Mouse (Mus musculus) heart, postnatal 0 days (tissue): ENCODE data around the gene Serinc5. TPM values are rescaled to one million over a fixed set of nuclear protein-coding genes. Genes with fewer than 3 reads are reported as not detected.

Source experiments
- ATAC-seq: fragments of 200-750 bp; cut with Nextera tagmentation; 2 replicates; pipeline ENCODE4 v1.8.0; 2017; ENCODE audit warnings: low read depth, moderate number of reproducible peaks, moderate library complexity; ENCODE audit not compliant: insufficient read depth
- DNase-seq: peaks from one replicate; pipeline ENCODE4 v3.0.0-alpha.2; 2016; ENCODE audit warnings: low spot score
- H3K27ac ChIP-seq: fragments of 300-500 bp; sonication (generic); 2 replicates; pipeline ENCODE4 v1.5.1; 2014; ENCODE audit warnings: low read depth, mild to moderate bottlenecking
- H3K27me3 ChIP-seq: fragments of 300-500 bp; sonication (generic); 2 replicates; pipeline ENCODE4 v1.6.1; 2014; ENCODE audit warnings: low read length, mixed read lengths; ENCODE audit not compliant: control insufficient read depth, insufficient read depth
- H3K36me3 ChIP-seq: fragments of 300-500 bp; sonication (generic); replicated peaks from 2 replicates; pipeline ENCODE4 v1.6.1; 2014; ENCODE audit warnings: low read length, mixed read lengths; ENCODE audit not compliant: control insufficient read depth, insufficient read depth
- H3K4me1 ChIP-seq: fragments of 300-500 bp; sonication (generic); 2 replicates; pipeline ENCODE4 v1.6.1; 2014; ENCODE audit warnings: antibody characterized with exemption; ENCODE audit not compliant: control insufficient read depth, insufficient read depth
- H3K4me2 ChIP-seq: fragments of 300-500 bp; sonication (generic); 2 replicates; pipeline ENCODE4 v1.6.1; 2014; ENCODE audit warnings: low read depth, mild to moderate bottlenecking, low read length, moderate library complexity
- H3K4me3 ChIP-seq: fragments of 300-500 bp; sonication (generic); 2 replicates; pipeline ENCODE4 v1.5.1; 2014; ENCODE audit warnings: low read depth, low read length
- H3K9ac ChIP-seq: fragments of 300-500 bp; sonication (generic); replicated peaks from 2 replicates; pipeline ENCODE4 v1.6.1; 2014; ENCODE audit warnings: low read depth, low read length, mixed read lengths
- H3K9me3 ChIP-seq: fragments of 300-500 bp; sonication (generic); replicated peaks from 2 replicates; pipeline ENCODE4 v1.6.1; 2016; ENCODE audit warnings: low read length; ENCODE audit not compliant: control insufficient read depth
- CTCF ChIP-seq: IDR thresholded peaks from 2 replicates; pipeline ENCODE4 v1.5.1; 2016; ENCODE audit warnings: antibody characterized with exemption, control low read depth, low read depth
- EP300 ChIP-seq: IDR thresholded peaks from 2 replicates; pipeline ENCODE4 v1.6.1; 2016; ENCODE audit warnings: antibody characterized with exemption, low read depth
- WGBS: fragments of 180-500 bp; shearing (Covaris S2); extraction: QIAGEN DNeasy Blood & Tissue Kit; methylation state at CpG from one replicate; pipeline ENCODE4 v1.1.7; 2014; 5-methylcytosine and 5-hydroxymethylcytosine counted together
- polyA plus RNA-seq: library from polyadenylated mRNA; unstranded; fragments of >200 nt; fragmentation: Nextera tagmentation; extraction: Ambion mirVana; gene quantifications from 2 replicates; pipeline ENCODE4 v1.2.1, GENCODE M21; 2015
- total RNA-seq: library from RNA; depleted of rRNA; stranded (reverse); fragments of >200 nt; gene quantifications from 2 replicates; pipeline ENCODE4 v1.2.3, GENCODE M21; 2014; ENCODE audit warnings: low replicate concordance

Serinc5 gene
- total and polyA plus RNA-seq, 2 experiments from 2014 or later: 9.8 to 28.2 TPM

DNA sequence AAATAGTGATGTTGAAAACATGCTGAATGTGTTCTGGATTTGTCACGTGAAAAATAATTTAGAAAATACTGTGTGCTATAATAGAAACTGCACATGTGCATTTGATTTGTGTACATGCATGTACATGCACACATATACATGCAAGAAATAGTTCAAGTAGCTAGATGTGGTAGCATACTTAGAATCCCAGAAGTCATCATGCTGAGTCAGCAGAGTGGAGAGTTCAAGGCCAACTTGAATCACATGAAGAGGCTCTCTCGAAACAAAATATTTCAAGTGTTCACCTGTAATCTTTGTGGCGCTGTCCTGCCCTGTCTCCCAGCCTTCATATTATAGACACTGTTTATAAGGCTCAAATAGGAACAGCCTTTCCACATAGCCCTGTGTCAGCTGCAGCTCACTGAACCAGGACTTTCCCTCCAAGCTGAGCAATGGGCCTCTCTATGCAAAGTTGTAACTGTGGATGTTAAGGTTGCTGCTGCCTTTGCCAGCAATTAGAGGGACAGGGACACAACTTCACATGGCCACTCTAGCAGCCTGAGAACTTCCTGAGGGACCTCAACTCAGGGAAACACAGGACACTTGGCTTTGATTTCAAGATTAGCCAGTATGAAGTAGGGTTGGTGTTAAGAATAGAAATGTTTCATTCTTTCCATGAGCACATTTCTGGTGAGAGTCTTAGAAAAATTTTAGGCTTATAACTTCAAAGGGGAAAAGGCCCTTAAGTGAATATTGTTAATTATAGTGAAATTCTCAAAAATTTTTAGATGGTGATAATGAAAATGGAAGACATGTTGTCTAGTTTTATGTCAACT is 107.2 kb downstream of the Serinc5 start:
- H3K9me3 ChIP-seq: no peaks in the 10 kb centered on the region
- no peak overlapping the region for H3K27ac ChIP-seq
- no peak overlapping the region for H3K9ac ChIP-seq
- no peaks in the 10 kb centered on the region for H3K4me1 ChIP-seq
- ATAC-seq (no peak), DNase-seq (no peak)
- no peaks in the 10 kb centered on the region for H3K36me3 ChIP-seq
- H3K4me2 ChIP-seq: no peak overlapping the region
- no peaks in the 10 kb centered on the region for H3K27me3 ChIP-seq
- whole genome bisulfite sequencing: 86% methylated on average over 3 of the region's 3 CpGs
- H3K4me3 ChIP-seq: no peak overlapping the region
- no peak for TF ChIP-seq EP300
- TF ChIP-seq CTCF: no peak

DNA sequence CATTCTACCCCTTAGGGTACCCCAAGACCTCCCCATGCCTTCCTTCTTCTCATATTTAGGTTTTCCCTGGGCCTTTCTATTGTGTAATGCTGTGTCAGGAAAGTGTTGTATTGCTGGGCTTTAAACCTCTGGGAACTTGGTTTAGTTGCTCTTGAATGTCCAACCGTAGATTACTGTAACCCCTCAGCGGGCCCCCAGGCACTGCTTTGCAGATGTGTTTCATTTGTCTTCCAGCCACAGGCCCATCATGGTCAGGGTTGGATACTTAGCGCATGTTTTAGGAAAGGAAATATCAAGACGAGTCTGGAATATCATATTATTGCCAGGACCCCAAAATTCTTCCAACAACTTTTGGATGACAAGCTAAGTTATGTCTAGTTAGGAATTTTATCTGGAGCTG is 110.1 kb downstream of the Serinc5 start:
- Histone ChIP-seq H3K9me3 (no peaks in the 10 kb centered on the region), H3K4me2 (no peak overlapping the region), H3K9ac (no peak overlapping the region), H3K36me3 (no peaks in the 10 kb centered on the region), H3K27me3 (no peaks in the 10 kb centered on the region), H3K27ac (no peak overlapping the region), H3K4me1 (no peaks in the 10 kb centered on the region), H3K4me3 (no peak overlapping the region)
- TF ChIP-seq CTCF: no peak
- no peak for TF ChIP-seq EP300
- ATAC-seq (no peak), DNase-seq (no peak)
- 87% methylated on average over 4 of the region's 4 CpGs for WGBS

DNA sequence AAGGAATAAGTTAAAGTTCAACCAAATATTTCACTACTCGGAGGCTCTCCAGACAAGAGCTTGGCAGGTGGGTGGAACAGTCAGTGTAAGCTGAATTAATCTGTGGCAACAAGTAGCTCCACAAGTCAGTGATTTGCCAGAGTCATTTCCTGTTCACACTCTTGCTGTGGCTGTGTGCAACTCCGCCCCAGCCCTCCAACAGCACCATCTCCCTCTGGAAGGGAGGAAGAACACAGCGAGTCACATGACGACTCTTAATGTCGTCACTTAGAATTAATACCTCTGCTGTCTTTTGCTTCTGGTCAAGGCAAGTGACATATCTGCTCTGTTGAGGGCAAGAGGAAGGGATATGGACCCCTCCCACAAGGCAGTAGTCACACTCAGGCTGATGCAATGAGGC is 111.5 kb downstream of the Serinc5 start:
- H3K27me3 ChIP-seq: no peaks in the 10 kb centered on the region
- 62% methylated on average over 5 of the region's 5 CpGs for WGBS
- H3K4me1 ChIP-seq: no peaks in the 10 kb centered on the region
- H3K9ac ChIP-seq: no peak overlapping the region
- no peak for DNase-seq
- no peak for TF ChIP-seq CTCF
- TF ChIP-seq EP300: no peak
- H3K36me3 ChIP-seq: no peaks in the 10 kb centered on the region
- no peak overlapping the region for H3K4me2 ChIP-seq
- no peak overlapping the region for H3K4me3 ChIP-seq
- no peak overlapping the region for H3K27ac ChIP-seq
- ATAC-seq: no peak
- H3K9me3 ChIP-seq: no peaks in the 10 kb centered on the region

DNA sequence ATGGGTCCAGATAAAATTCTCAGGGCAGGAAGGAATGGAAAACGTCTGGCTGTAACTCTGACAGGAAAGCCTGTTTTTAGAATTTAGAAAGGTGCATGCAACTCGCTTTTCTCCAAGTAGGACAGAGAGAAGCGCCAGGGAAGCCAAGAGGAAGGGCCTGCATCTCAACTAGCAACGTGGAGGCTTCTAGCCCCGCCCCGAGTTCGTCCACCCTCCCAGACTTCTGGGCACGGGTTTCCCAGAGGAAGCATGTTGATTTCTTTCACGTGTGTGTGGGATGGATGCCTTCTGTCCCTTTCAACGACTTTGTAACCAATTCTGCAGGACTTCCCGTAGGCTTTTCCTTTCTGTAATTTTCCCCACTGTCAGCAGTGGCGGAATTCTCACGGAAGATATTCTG is 118.9 kb downstream of the Serinc5 start:
- no peak for TF ChIP-seq CTCF
- no peak for TF ChIP-seq EP300
- no peaks in the 10 kb centered on the region for H3K9me3 ChIP-seq
- no peaks in the 10 kb centered on the region; the same call in 1 of the 2 replicates for H3K27me3 ChIP-seq
- 0 out of 2 replicates have a peak, but pooled peaks have one; percentile 53 for ATAC-seq
- no peak overlapping the region for H3K27ac ChIP-seq
- H3K4me1 ChIP-seq: no peaks in the 10 kb centered on the region
- DNase-seq: peak; percentile 22
- H3K36me3 ChIP-seq: no peaks in the 10 kb centered on the region
- H3K4me3 ChIP-seq: no peak overlapping the region
- no peak overlapping the region for H3K9ac ChIP-seq
- H3K4me2 ChIP-seq: peak overlapping the region; percentile 18
- 37% methylated on average over 13 of the region's 13 CpGs for WGBS

DNA sequence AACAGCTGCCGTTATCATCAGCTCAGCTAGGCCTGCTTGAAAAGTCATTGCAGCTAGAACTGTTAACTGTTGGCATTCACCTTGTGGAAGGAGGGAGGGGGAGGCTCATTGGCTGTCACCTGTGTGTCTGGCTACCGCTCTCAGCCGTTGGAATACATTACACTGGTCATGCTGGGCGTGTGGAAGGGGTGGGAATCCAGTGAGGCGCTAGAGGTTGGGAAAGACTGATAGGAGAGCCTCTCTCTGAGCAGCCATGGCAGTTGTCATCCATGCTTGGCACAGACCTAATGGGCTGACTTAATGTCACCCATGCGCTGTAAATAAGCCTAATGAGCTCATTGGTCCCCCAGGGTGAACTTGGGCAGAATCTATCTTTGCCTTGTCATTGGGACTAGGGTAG is 120.9 kb downstream of the Serinc5 start:
- DNase-seq (no peak), ATAC-seq (peak; percentile 49)
- H3K4me3 ChIP-seq: no peak overlapping the region
- H3K27me3 ChIP-seq: no peaks in the 10 kb centered on the region; the same call in 1 of the 2 replicates
- H3K36me3 ChIP-seq: no peaks in the 10 kb centered on the region
- H3K9ac ChIP-seq: no peak overlapping the region
- no peak overlapping the region for H3K4me2 ChIP-seq
- no peak overlapping the region for H3K27ac ChIP-seq
- no peaks in the 10 kb centered on the region for H3K4me1 ChIP-seq
- TF ChIP-seq CTCF: no peak
- TF ChIP-seq EP300: no peak
- WGBS: 48% methylated on average over 6 of the region's 6 CpGs
- no peaks in the 10 kb centered on the region for H3K9me3 ChIP-seq
